Mouse (Mus musculus) kidney, adult 2 months (tissue): ENCODE measurements at regions not wholly inside any gene's neighbourhood (a gene's known extent, or its start where the extent isn't known, plus 50 kb on each side); places are given as distances from the start of the nearest gene placed in this dataset.

ENCODE experiments used
- CTCF ChIP-seq: fragments of 200-500 bp; conservative IDR thresholded peaks from 2 replicates; pipeline ENCODE4 v1.5.1; 2011; ENCODE audit warnings: low read depth, mild to moderate bottlenecking, control low read depth, low read length, moderate library complexity, mixed read lengths; ENCODE audit not compliant: insufficient read depth, insufficient read length
- POLR2A ChIP-seq: fragments of 200-500 bp; IDR thresholded peaks from one replicate; pipeline ENCODE4 v1.6.1; 2011; ENCODE audit warnings: low read depth, low read length, control low read depth

DNA sequence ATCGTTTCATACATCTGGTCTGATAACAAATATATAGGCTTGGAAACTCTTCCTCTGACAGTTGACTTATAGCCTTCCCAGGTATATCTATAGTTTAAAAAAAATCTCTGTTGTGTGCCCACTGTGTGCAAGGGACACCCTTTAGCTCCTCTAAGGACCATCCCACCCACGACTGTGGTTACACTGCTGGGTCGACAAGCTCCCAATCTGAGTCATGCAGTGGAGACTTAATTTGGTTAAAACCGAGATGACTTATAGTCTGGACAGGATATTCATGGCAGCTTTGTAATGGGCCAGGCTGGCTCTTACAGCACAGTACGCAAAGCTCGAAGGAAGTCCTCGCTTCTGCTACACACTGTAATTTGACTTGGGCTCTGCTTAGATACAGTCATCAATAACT is 96.1 kb upstream of the Rrp15 start:
- TF ChIP-seq POLR2A (no peak), CTCF (no peak)
